Mouse (Mus musculus) hindlimb bud, embryonic 11.5 days (tissue): ENCODE data around the gene Hmgb1.
"Not testable (repeated sequence)": the region's sequence is repeated elsewhere in the genome, so short reads cannot be mapped to it uniquely, and the experiment has no call there.

ENCODE experiments used
- DNase-seq: peaks from one replicate; pipeline ENCODE4 v3.0.0-alpha.2; 2012; ENCODE audit warnings: low read depth, low spot score; ENCODE audit errors: extremely low spot score

Hmgb1 gene

DNA sequence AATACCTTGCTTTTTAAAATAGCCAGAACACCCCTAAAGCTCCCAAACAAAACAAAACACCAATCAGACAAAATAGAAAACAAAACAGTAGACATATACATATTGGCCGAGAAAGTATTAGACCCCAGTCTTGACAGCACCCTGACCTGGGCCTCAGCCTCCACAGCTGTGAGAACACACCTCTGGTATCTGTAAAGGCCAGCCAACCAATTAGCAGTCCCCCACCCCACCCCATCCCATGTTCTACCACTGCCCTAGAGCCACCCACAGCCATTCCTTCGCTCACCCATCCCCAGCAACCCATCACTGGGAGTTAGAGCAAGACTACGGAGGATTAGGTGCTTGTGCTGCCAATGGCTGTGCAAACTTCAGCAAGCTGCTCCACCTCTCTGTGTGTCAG is 33.4 kb downstream of the Hmgb1 start:
- DNase-seq: no peak

GRCm38 (mm10) chr5:149147386-149148000 is 36.8 kb downstream of the Hmgb1 start:
- no peak for DNase-seq

- DNase-seq: no peak
Measured at GRCm38 (mm10) chr5:149146691-149147090, 37.6 kb downstream of the Hmgb1 start.

GRCm38 (mm10) chr5:149143766-149144375 is 40.4 kb downstream of the Hmgb1 start:
- no peak for DNase-seq

DNA sequence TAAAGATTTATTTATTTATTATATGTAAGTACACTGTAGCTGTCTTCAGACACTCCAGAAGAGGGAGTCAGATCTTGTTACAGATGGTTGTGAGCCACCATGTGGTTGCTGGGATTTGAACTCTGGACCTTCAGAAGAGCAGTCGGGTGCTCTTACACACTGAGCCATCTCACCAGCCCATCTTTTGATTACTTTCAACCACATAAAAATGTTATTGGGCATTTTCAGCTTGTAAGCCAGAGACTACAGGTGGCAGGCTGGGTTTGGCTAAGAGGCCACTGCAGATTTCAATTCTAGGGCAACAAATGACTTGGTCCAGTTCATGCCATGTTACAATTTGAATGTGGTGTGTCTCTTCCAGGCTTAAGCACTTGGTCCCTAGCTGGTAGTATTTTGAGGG is 43.1 kb downstream of the Hmgb1 start:
- DNase-seq: not testable (repeated sequence)

DNA sequence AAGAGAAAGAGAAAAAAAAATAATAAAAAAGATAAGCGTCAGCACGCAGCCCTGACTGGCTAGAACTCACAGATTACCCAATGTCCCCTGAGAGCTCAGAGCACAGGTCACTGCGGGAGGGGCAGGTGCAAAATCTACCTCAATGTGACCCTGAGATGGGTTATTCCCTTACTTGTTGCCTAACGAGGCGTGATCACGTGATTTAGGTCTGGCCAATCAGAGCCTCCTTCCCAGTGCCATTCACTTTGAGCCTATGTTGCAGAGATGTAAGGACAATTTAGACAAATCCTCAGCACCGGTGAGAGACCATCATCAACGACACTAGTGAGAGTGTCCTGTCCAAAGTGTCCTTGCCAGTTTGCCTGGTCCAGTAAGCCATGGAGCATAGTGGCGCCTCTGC is 44.0 kb downstream of the Hmgb1 start:
- DNase-seq: no peak

DNA sequence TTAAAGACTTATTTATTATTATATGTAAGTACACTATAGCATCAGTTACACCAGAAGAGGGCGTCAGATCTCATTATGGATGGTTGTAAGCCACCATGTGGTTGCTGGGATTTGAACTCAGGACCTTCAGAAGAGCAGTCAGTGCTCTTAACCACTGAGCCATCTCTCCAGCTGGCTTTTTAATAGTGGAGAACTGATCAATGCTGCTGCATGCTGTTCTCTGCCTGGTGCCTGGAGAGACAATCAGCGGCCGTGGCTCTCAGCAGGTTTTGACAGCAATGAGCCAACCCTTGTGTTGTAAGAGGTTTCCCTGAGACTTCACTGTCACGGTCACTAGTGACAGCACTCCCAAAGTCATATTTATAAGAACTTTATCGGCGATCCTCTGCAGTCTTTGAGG is 46.2 kb downstream of the Hmgb1 start:
- not testable (repeated sequence) for DNase-seq

GRCm38 (mm10) chr5:149137447-149137846 is 46.8 kb downstream of the Hmgb1 start:
- DNase-seq: no peak

- no peak for DNase-seq
Measured at GRCm38 (mm10) chr5:149136933-149137365, 47.3 kb downstream of the Hmgb1 start.

DNA sequence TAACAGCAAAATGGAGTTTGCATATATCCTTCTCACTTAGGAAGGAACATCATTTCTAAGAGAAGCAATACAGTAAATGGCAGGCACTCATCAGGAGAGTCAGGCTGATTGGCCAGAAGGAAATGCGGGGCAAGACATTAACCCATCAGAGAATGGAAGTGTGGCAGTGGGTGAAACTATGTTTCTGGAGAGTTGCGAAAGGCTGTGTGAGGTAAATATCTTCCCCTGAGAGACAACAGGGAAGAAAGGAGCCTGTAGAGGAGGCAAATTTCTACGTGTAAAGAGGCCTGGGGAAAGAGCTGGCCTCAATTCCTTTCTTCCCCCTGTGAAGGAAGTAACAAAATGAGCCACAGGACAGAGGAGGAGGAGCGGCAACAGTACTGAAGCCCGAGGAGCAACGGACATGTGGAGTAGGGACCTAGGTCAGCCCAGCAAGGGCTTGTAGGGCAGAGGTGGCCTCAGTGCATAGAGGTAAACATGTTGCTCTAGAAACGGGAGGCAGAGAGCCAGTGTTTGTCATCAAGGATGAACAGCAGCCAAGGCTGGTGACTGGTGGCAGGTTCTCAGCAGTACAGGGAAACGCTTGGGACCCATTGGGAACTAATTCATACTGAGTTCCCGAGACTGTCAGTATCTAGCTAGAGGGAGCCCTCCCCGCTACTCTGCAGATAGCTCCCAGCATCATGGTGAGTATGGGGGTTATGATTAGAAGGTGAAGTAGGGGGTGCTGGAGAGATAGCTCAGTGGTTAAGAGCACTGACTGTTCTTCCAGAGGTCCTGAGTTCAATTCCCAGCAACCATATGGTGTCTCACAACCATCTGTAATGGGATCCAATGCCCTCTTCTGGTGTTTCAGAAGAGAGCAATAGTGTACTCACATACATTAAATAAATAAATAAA is 48.6 kb downstream of the Hmgb1 start:
- no peak for DNase-seq

GRCm38 (mm10) chr5:149134751-149135454 is 49.4 kb downstream of the Hmgb1 start:
- no peak for DNase-seq

- no peak for DNase-seq
Measured at GRCm38 (mm10) chr5:149128473-149128872, 55.8 kb downstream of the Hmgb1 start.

DNA sequence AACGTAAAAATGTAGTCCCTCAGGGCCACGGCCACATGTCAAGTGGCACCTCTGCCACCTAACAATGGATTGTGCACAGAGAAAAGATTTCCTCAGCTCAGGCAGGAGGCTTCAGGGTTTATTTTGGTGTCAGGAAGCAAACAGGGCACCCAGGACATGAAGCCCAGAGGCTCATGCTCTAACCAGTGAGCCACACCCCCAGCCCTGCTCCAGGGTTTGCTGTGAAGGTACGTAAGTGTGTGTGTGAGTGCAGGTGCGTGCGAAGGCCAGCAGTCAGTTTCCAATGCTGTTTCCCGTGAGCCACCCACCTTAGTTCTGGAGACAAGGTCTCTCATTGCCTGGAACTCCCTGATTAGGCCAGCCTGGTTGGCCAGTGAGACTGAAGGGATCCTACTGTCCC is 60.5 kb downstream of the Hmgb1 start:
- DNase-seq: no peak

DNA sequence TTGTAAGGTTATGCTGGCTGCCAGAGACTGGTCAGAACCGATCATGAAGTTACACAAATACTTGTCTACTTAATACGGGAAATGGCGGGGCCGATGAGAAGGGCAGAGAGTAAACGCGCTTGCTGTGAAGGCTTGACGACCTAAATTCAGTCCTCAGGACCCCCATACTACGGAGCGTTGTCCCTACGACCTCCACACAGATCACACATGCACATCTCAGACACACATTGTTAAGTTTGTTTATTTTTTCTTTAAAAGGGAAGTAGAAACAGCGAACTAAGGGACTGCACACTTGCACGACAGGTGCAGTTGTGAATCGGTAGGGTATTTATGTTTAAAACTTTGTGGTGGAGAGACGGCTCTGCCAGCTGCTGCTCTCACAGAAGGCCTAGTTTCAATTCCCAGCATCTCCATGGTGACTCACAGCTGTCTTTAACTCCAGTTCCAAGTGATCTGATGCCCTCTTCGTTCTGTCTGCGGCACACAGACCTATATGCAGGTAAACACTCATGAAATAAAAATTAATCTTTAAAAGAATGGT is 64.9 kb downstream of the Hmgb1 start:
- no peak for DNase-seq

DNA sequence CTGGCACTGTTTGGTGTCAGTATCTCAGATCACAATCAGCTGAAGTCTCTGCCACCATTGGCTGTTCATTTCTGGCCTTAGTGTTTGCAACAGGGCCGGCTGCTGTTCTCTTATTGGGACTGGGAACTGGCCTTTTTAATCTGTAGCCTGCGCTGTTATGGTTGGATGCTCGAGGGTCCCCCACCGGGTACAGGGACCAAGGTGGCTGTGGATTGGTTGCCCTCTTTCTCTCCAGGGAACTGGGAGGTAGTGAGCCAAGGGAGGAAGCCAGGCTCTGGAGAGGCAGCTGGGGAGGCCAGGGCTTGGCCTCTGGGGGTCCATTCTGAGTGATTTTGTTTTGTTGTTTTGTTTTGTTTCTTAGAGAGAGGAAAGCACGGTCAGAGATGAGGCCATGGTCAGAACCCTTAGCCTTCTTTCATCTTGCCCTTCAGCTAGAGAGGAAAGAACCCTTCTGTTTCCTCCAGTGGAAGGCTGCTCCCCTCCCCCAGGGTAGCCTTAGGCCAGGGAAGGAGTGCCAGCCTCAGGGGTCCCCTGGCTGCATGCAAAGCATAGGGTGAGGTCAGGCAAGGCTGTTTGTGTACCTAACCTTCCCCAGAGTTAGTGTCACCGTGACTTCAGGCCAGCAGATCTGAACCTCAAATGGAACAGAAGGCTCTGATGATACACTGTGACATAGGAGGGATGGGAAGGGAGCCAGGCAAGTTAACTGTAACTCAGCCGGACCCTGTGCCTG is 66.3 kb downstream of the Hmgb1 start:
- no peak for DNase-seq

- DNase-seq: no peak
Measured at GRCm38 (mm10) chr5:149114587-149114986, 69.7 kb downstream of the Hmgb1 start.

DNA sequence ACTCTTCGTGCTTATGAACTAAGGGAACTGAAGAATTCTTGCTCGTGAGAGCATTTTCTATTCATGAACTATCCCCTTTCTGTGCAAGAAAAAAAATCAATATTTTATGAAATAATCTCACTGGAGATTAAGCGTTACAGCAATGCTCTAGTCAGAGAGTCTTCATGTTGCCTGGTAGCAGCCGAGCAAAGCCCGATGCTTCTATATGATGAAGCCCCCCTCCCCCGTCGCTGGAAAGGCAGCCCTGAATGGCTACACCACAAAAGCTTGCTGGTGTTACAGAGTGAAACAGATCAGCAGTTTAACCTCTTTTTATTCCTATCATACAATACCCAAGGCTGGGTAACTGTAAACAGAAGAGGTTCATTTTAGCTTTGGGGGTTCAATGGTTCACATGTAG is 70.3 kb downstream of the Hmgb1 start:
- DNase-seq: no peak

- no peak for DNase-seq
Measured at GRCm38 (mm10) chr5:149113439-149113838, 70.8 kb downstream of the Hmgb1 start.

DNA sequence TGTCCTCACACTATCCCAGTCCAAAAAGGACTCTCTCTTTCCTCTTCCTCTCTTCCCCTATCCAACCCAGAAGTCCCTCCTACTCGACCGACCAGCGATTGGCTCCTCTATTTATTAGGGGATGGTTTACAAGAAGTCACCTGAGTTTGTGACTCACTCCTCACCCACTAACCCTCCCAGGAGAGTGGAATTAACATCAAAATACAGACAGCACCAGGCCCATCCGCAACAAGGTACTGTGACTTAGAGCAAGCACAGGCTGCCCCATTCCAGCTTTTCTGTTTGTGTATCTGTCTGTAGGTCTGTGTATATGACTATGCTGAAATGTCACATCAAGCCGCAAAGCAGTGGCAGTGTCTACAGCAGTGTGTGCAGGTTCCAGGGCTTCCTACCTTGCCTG is 71.7 kb downstream of the Hmgb1 start:
- DNase-seq: no peak

GRCm38 (mm10) chr5:149109220-149109619 is 75.1 kb downstream of the Hmgb1 start:
- no peak for DNase-seq
